Mouse (Mus musculus): ENCODE data around the gene Tmem182.

The Tmem182 gene

GRCm38 (mm10) chr1:40799121-40799520 lies 6.3 kb upstream of the Tmem182 start:
- no peak for DNase-seq (ENCODE audit: low read depth, low spot score)

GRCm38 (mm10) chr1:40800908-40801307 lies 4.5 kb upstream of the Tmem182 start:
- DNase-seq (ENCODE audit: low read depth, low spot score), result no peak

- DNase-seq (ENCODE audit: low read depth, low spot score), result peak; percentile 46
Observed at GRCm38 (mm10) chr1:40802759-40803158, 2.6 kb upstream of the Tmem182 start.

GRCm38 (mm10) chr1:40804118-40804517 lies 1.3 kb upstream of the Tmem182 start:
- no peak for DNase-seq (ENCODE audit: low read depth, low spot score)

GRCm38 (mm10) chr1:40805891-40806290 lies 490 bp downstream of the Tmem182 start:
- no peak for DNase-seq (ENCODE audit: low read depth, low spot score)

- DNase-seq (ENCODE audit: low read depth, low spot score), result no peak
Observed at GRCm38 (mm10) chr1:40808643-40809042, 3.2 kb downstream of the Tmem182 start.

GRCm38 (mm10) chr1:40815071-40815845 lies 9.9 kb downstream of the Tmem182 start:
- DNase-seq (ENCODE audit: low read depth, low spot score), result no peak

- DNase-seq (ENCODE audit: low read depth, low spot score), result no peak
Observed at GRCm38 (mm10) chr1:40824517-40824916, 19.1 kb downstream of the Tmem182 start.

GRCm38 (mm10) chr1:40824936-40825335 lies 19.5 kb downstream of the Tmem182 start:
- no peak for DNase-seq (ENCODE audit: low read depth, low spot score)

GRCm38 (mm10) chr1:40825826-40826225 lies 20.4 kb downstream of the Tmem182 start:
- no peak for DNase-seq (ENCODE audit: low read depth, low spot score)

- DNase-seq (ENCODE audit: low read depth, low spot score), result no peak
Observed at GRCm38 (mm10) chr1:40829213-40829914, 24.0 kb downstream of the Tmem182 start.

GRCm38 (mm10) chr1:40830712-40831507 lies 25.5 kb downstream of the Tmem182 start:
- DNase-seq (ENCODE audit: low read depth, low spot score), result no peak

GRCm38 (mm10) chr1:40835468-40835867 lies 30.1 kb downstream of the Tmem182 start:
- DNase-seq (ENCODE audit: low read depth, low spot score), result no peak

- no peak for DNase-seq (ENCODE audit: low read depth, low spot score)
Observed at GRCm38 (mm10) chr1:40840605-40841004, 35.2 kb downstream of the Tmem182 start.

GRCm38 (mm10) chr1:40841032-40841761 lies 35.8 kb downstream of the Tmem182 start:
- no peak for DNase-seq (ENCODE audit: low read depth, low spot score)

GRCm38 (mm10) chr1:40844616-40845015 lies 39.2 kb downstream of the Tmem182 start:
- DNase-seq (ENCODE audit: low read depth, low spot score), result peak; percentile 35

- no peak for DNase-seq (ENCODE audit: low read depth, low spot score)
Observed at GRCm38 (mm10) chr1:40847196-40847938, 42.0 kb downstream of the Tmem182 start.

- DNase-seq (ENCODE audit: low read depth, low spot score), result no peak
Observed at GRCm38 (mm10) chr1:40851286-40851685, 45.9 kb downstream of the Tmem182 start.

- no peak for DNase-seq (ENCODE audit: low read depth, low spot score)
Observed at GRCm38 (mm10) chr1:40855268-40855667, 49.9 kb downstream of the Tmem182 start.

GRCm38 (mm10) chr1:40856846-40857636 lies 51.6 kb downstream of the Tmem182 start:
- no peak for DNase-seq (ENCODE audit: low read depth, low spot score)

Data from embryo, embryonic 11.5 days (tissue).